Mouse (Mus musculus) CH12.LX (cell line): ENCODE results near the gene Lamc2. TPM values are rescaled to one million over a fixed set of nuclear protein-coding genes. Genes with fewer than 3 reads are reported as not detected.

Experiments
- DNase-seq: peaks from one replicate; pipeline ENCODE4 v3.0.0-alpha.2; 2013; ENCODE audit errors: extremely low read depth
- H3K27ac ChIP-seq: 2 replicates; pipeline ENCODE4 v1.5.1; 2012; ENCODE audit warnings: low read depth, mild to moderate bottlenecking, control low read depth, moderate library complexity; ENCODE audit not compliant: insufficient read depth
- H3K27me3 ChIP-seq: replicated peaks from 2 replicates; pipeline ENCODE3; 2012; ENCODE audit warnings: inconsistent platforms
- H3K36me3 ChIP-seq, 2 experiments: replicated peaks in 1 of 2; 2 replicates each; pipeline versions ENCODE3 to v1.6.1; 2012; ENCODE audit warnings: inconsistent platforms in 1 of 2, low read length in 1 of 2, mild to moderate bottlenecking in 1 of 2, mixed read lengths in 1 of 2, moderate library complexity in 1 of 2; ENCODE audit not compliant: control insufficient read depth in 1 of 2, insufficient read depth in 1 of 2
- H3K4me1 ChIP-seq, 2 experiments: 2 replicates each; pipeline ENCODE4 v1.6.1; 2012; ENCODE audit warnings: inconsistent platforms in 1 of 2, moderate library complexity in 1 of 2; ENCODE audit not compliant: insufficient read depth in 2 of 2, control insufficient read depth in 1 of 2
- H3K4me2 ChIP-seq: 2 replicates; pipeline ENCODE4 v1.6.1; 2012; ENCODE audit warnings: low read depth, mild to moderate bottlenecking, control low read depth; ENCODE audit not compliant: poor library complexity, insufficient read depth, severe bottlenecking
- H3K4me3 ChIP-seq, 3 experiments: fragments of 150-350 bp in 1 of 3; sonication (generic) in 1 of 3; replicated peaks in 1 of 3; 2 replicates each; pipeline versions ENCODE3 to v1.5.1; 2011 to 2012; ENCODE audit warnings: low read depth in 2 of 3, low read length in 2 of 3, mild to moderate bottlenecking in 2 of 3, moderate library complexity in 2 of 3, control low read depth in 1 of 3, improper control_type of control experiment in 1 of 3, inconsistent platforms in 1 of 3, mixed read lengths in 1 of 3; ENCODE audit not compliant: poor library complexity in 1 of 3
- H3K79me2 ChIP-seq: replicated peaks from 2 replicates; pipeline ENCODE4 v1.6.1; 2012; ENCODE audit warnings: mild to moderate bottlenecking, moderate library complexity; ENCODE audit not compliant: control insufficient read depth, poor library complexity, insufficient read depth, severe bottlenecking; ENCODE audit errors: extremely low read depth
- H3K9ac ChIP-seq: 2 replicates; pipeline ENCODE4 v1.6.1; 2012; ENCODE audit warnings: low read depth, mild to moderate bottlenecking, control low read depth, moderate library complexity; ENCODE audit not compliant: insufficient read depth
- H3K9me3 ChIP-seq: replicated peaks from 2 replicates; pipeline ENCODE3; 2012; ENCODE audit warnings: low read length, inconsistent platforms, mixed read lengths
- CTCF ChIP-seq, 2 experiments: IDR thresholded peaks in 1 of 2; conservative IDR thresholded peaks in 1 of 2; 2 replicates each; pipeline ENCODE4 v1.5.1; 2011 to 2012; ENCODE audit warnings: low read depth in 2 of 2, low read length in 2 of 2, improper control_type of control experiment in 1 of 2, inconsistent platforms in 1 of 2, mild to moderate bottlenecking in 1 of 2, moderate library complexity in 1 of 2
- E2F4 ChIP-seq: IDR thresholded peaks from 2 replicates; pipeline ENCODE4 v1.6.1; 2011; ENCODE audit warnings: low read depth, low read length, improper control_type of control experiment; ENCODE audit not compliant: insufficient replicate concordance
- ELF1 ChIP-seq: IDR thresholded peaks from 2 replicates; pipeline ENCODE4 v1.6.1; 2014; ENCODE audit warnings: low read depth, mild to moderate bottlenecking, inconsistent platforms, low read length, improper control_type of control experiment
- ETS1 ChIP-seq: conservative IDR thresholded peaks from 2 replicates; pipeline ENCODE4 v1.6.1; 2012; ENCODE audit warnings: low read depth, mild to moderate bottlenecking, inconsistent platforms, low read length, improper control_type of control experiment, moderate library complexity
- IRF4 ChIP-seq: IDR thresholded peaks from 2 replicates; pipeline ENCODE4 v1.6.1; 2014; ENCODE audit warnings: low read depth, mild to moderate bottlenecking, inconsistent platforms, low read length, improper control_type of control experiment
- JUN ChIP-seq: IDR thresholded peaks from 2 replicates; pipeline ENCODE4 v1.6.1; 2011; ENCODE audit warnings: low read depth, mild to moderate bottlenecking, low read length, improper control_type of control experiment, moderate library complexity; ENCODE audit not compliant: insufficient read depth
- KAT2A ChIP-seq: IDR thresholded peaks from 2 replicates; pipeline ENCODE4 v1.6.1; 2012; ENCODE audit warnings: low read length, improper control_type of control experiment, inconsistent platforms; ENCODE audit not compliant: insufficient replicate concordance
- MAFK ChIP-seq: IDR thresholded peaks from 2 replicates; pipeline ENCODE4 v1.6.1; 2011; ENCODE audit warnings: low read length, improper control_type of control experiment; ENCODE audit not compliant: insufficient replicate concordance
- MAZ ChIP-seq: IDR thresholded peaks from 2 replicates; pipeline ENCODE4 v1.6.1; 2012; ENCODE audit warnings: low read depth, mild to moderate bottlenecking, inconsistent platforms, low read length, improper control_type of control experiment, moderate library complexity
- MEF2A ChIP-seq: IDR thresholded peaks from 2 replicates; pipeline ENCODE4 v1.6.1; 2014; ENCODE audit warnings: low read depth, mild to moderate bottlenecking, inconsistent platforms, low read length, improper control_type of control experiment, borderline replicate concordance
- MXI1 ChIP-seq: IDR thresholded peaks from 2 replicates; pipeline ENCODE4 v1.6.1; 2011; ENCODE audit warnings: mild to moderate bottlenecking, low read depth, low read length, improper control_type of control experiment
- NRF1 ChIP-seq: IDR thresholded peaks from 2 replicates; pipeline ENCODE4 v1.6.1; 2014; ENCODE audit warnings: low read depth, mild to moderate bottlenecking, inconsistent platforms, low read length, improper control_type of control experiment, moderate library complexity
- POLR2A ChIP-seq: IDR thresholded peaks from 2 replicates; pipeline ENCODE4 v1.6.1; 2011; ENCODE audit warnings: low read depth, mild to moderate bottlenecking, improper control_type of control experiment, low read length
- POLR2AphosphoS2 ChIP-seq: IDR thresholded peaks from 2 replicates; pipeline ENCODE4 v1.6.1; 2011; ENCODE audit warnings: low read depth, low read length, improper control_type of control experiment
- RAD21 ChIP-seq: IDR thresholded peaks from 2 replicates; pipeline ENCODE4 v1.6.1; 2011; ENCODE audit warnings: low read depth, mild to moderate bottlenecking, low read length, improper control_type of control experiment, moderate library complexity
- RCOR1 ChIP-seq: conservative IDR thresholded peaks from 2 replicates; pipeline ENCODE4 v1.6.1; 2012; ENCODE audit warnings: low read depth, mild to moderate bottlenecking, inconsistent platforms, low read length, improper control_type of control experiment
- SIN3A ChIP-seq: IDR thresholded peaks from 2 replicates; pipeline ENCODE4 v1.6.1; 2012; ENCODE audit warnings: low read length, improper control_type of control experiment, inconsistent platforms
- SMC3 ChIP-seq: IDR thresholded peaks from 2 replicates; pipeline ENCODE4 v1.6.1; 2011; ENCODE audit warnings: low read depth, low read length, improper control_type of control experiment
- ZMIZ1 ChIP-seq: IDR thresholded peaks from 2 replicates; pipeline ENCODE4 v1.6.1; 2012; ENCODE audit warnings: low read depth, mild to moderate bottlenecking, inconsistent platforms, low read length, improper control_type of control experiment
- dilution Hi-C: fragments of 300-500 bp; cut with MboI; formaldehyde crosslinking; loops from 2 replicates; pipeline ENCODE4 v1.14.3; 2020; ENCODE audit warnings: low sequenced_read_pairs; ENCODE audit not compliant: extremely low pct_unique_long_range_greater_than_20kb, extremely low pct_ligation_motif_present
- in situ Hi-C: fragments of 300-500 bp; cut with MboI; formaldehyde crosslinking; loops from 3 replicates; pipeline ENCODE4 v1.14.3; 2019; ENCODE audit warnings: low sequenced_read_pairs, low pct_ligation_motif_present, low pct_unique_long_range_greater_than_20kb, mixed read lengths
- polyA plus RNA-seq: library from polyadenylated mRNA; unstranded; fragments of >175 nt; gene quantifications from 2 replicates; pipeline ENCODE4 v1.2.1, GENCODE M21; 2012; ENCODE audit warnings: low read depth; ENCODE audit not compliant: insufficient read length
- total RNA-seq, 2 experiments: library from RNA; depleted of rRNA; stranded (reverse); fragments of 300-350 nt in 1 of 2; fragments of >200 nt in 1 of 2; gene quantifications; 2 replicates each; pipeline ENCODE4 v1.2.3; 2012 to 2014

Lamc2 gene
- total and polyA plus RNA-seq, 3 experiments, result 0.09 to 1.0 (median 0.25) TPM

DNA sequence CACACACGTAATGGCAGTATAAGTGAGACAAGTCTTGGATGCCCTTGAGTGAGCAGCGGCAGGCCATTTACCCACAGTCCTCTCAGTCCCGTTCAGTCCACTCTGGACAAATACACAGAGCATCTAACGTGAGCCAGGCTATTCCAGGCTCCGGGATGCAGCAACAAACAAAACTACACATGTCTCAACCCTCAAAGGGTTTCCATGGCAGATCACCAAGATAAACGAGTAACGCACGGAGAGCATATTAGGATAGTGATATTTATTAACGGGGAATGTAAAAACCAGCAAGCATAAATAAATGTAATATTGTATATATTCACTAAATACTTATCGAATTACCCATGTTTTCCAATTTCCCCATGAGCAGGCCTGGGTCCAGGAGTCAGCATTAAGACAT is 15.2 kb downstream of the Lamc2 start:
- no peak overlapping the region for H3K27ac ChIP-seq
- H3K4me3 ChIP-seq, result no peak overlapping the region
- no peaks in the 10 kb centered on the region for H3K27me3 ChIP-seq
- H3K4me1 ChIP-seq, result no peaks in the 10 kb centered on the region
- TF ChIP-seq ETS1 (no peak), RAD21 (no peak), ZMIZ1 (no peak)
- TF ChIP-seq, all 38 proteins: peak for 0
- in situ Hi-C loops, result no loop called here
- Histone ChIP-seq H3K9ac (no peak overlapping the region), H3K36me3 (no peaks in the 10 kb centered on the region), H3K79me2 (no peaks in the 10 kb centered on the region), H3K4me2 (no peak overlapping the region), H3K9me3 (no peaks in the 10 kb centered on the region)
- dilution Hi-C loops, result no loop called here
- no peak for DNase-seq

DNA sequence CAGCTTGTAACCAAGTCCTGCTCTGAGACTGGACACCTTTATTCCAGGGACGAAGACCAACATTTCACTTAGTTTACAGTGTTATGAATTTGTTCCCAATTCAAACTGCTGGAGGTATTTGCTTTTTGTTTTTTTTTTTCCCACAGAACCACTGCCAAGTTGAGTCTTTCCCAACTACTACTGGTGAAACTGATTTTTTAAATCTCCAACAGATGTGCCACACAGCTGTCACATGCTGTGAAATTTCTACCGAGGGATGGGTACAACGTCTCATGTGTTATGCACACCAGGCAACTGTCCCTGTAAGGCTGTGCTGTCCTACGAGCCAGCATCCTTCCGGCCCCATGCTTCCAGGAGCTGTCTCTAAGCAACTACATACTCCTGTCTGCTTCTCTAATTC is 18.0 kb downstream of the Lamc2 start:
- in situ Hi-C loops, result no loop called here

DNA sequence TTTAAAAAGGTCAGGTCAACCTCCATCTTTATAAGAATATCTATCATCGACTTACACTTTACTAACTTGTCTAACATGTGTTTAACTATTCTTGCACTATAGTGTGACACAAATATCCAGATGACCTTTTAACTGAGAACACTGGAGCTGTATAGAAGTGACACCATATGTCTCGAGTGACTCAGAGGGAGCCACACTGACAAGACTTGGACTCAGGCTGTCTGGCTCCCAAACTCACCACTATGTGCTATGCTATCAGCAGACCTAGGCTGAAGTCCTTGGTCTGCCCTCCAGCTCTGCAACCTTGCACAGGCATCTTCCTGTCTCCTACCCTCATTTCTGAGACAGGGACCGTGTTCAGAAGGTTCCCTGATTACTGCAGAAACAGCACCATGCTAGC is 22.4 kb downstream of the Lamc2 start:
- H3K9ac ChIP-seq, result no peak overlapping the region
- H3K79me2 ChIP-seq, result no peaks in the 10 kb centered on the region
- TF ChIP-seq NRF1, result no peak
- no peak for TF ChIP-seq KAT2A
- TF ChIP-seq CTCF (conservative IDR thresholded peaks at IDR 0.05 in 1 of 2, IDR thresholded peaks at IDR 0.05 in 1 of 2; ENCODE audit: low read depth in 2 of 2, low read length in 2 of 2), result no peak
- TF ChIP-seq RCOR1, result no peak
- no peak for TF ChIP-seq POLR2AphosphoS2
- TF ChIP-seq POLR2A, result no peak
- no peak for TF ChIP-seq MXI1
- no peak overlapping the region for H3K4me3 ChIP-seq
- DNase-seq, result no peak
- H3K36me3 ChIP-seq, result no peaks in the 10 kb centered on the region
- no peaks in the 10 kb centered on the region for H3K4me1 ChIP-seq
- H3K9me3 ChIP-seq, result no peaks in the 10 kb centered on the region
- dilution Hi-C loops (no loop called here), in situ Hi-C loops (no loop called here)
- H3K4me2 ChIP-seq, result no peak overlapping the region
- H3K27ac ChIP-seq, result no peak overlapping the region
- H3K27me3 ChIP-seq, result no peaks in the 10 kb centered on the region

More for the DNA sequence above, 18.0 kb downstream of the Lamc2 start:
- dilution Hi-C loops, result no loop called here
- H3K36me3 ChIP-seq, result no peaks in the 10 kb centered on the region
- no peaks in the 10 kb centered on the region for H3K4me1 ChIP-seq
- H3K27me3 ChIP-seq, result no peaks in the 10 kb centered on the region
- H3K4me2 ChIP-seq, result no peak overlapping the region
- no peak for TF ChIP-seq SMC3
- TF ChIP-seq MEF2A, result no peak
- no peak for TF ChIP-seq CTCF (conservative IDR thresholded peaks at IDR 0.05 in 1 of 2, IDR thresholded peaks at IDR 0.05 in 1 of 2; ENCODE audit: low read depth in 2 of 2, low read length in 2 of 2)
- no peak for TF ChIP-seq POLR2A
- no peak for TF ChIP-seq E2F4
- no peak for TF ChIP-seq JUN
- no peak for TF ChIP-seq SIN3A
- no peak for TF ChIP-seq ZMIZ1
- no peak for TF ChIP-seq MXI1
- no peak for TF ChIP-seq MAFK
- no peak for TF ChIP-seq IRF4
- no peak for TF ChIP-seq MAZ
- TF ChIP-seq ELF1, result no peak
- DNase-seq, result no peak
- no peaks in the 10 kb centered on the region for H3K79me2 ChIP-seq
- no peak overlapping the region for H3K4me3 ChIP-seq
- no peak overlapping the region for H3K9ac ChIP-seq
- H3K27ac ChIP-seq, result no peak overlapping the region
- H3K9me3 ChIP-seq, result no peaks in the 10 kb centered on the region
